Mouse (Mus musculus) E14TG2a.4 (cell line): Measurements from ENCODE around the gene Ntm.

Source experiments
- CTCF ChIP-seq: conservative IDR thresholded peaks from 2 replicates; pipeline ENCODE4 v1.5.1; 2014; ENCODE audit warnings: low read length
- NANOG ChIP-seq: IDR thresholded peaks from 2 replicates; pipeline ENCODE4 v1.6.1; 2014; ENCODE audit warnings: borderline replicate concordance, low read length, mixed read lengths
- POU5F1 ChIP-seq: IDR thresholded peaks from 2 replicates; pipeline ENCODE4 v1.6.1; 2014; ENCODE audit warnings: low read length, borderline replicate concordance

DNA sequence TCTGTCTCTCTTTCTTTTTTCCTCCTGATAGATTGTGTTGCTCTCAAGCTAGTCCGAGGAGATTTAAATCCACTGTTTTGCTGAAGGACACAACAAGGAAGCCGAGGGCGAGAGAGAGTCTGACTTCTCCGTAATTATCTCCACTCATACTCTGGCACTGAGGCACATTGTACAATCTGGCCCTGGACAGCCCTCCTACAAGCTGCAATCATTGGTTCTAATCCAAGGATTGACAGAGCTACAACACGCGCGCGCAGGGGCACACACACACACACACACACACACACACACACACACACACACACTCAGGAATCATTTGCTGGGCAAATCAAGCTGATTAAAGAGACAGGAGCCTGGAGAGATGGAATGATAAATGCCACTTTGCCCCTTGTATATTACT is at the start of gene Ntm:
- TF ChIP-seq CTCF (no peak), NANOG (no peak), POU5F1 (no peak)
